Mouse (Mus musculus) embryonic facial prominence, embryonic 13.5 days (tissue): Measurements from ENCODE around the gene Glis2. TPM values are rescaled to one million over a fixed set of nuclear protein-coding genes. Genes with fewer than 3 reads are reported as not detected.
A peak's percentile ranks its signal among the peaks of the same experiment; 100 is the strongest.

Experiments
- ATAC-seq: fragments of 200-750 bp; cut with Nextera tagmentation; 2 replicates; pipeline ENCODE4 v1.8.0; 2017; ENCODE audit warnings: low read depth; ENCODE audit not compliant: insufficient number of reproducible peaks, insufficient read depth, low FRiP score, low TSS enrichment
- H3K27ac ChIP-seq: fragments of 300-500 bp; sonication (generic); 2 replicates; pipeline ENCODE4 v1.5.1; 2015; ENCODE audit warnings: moderate library complexity, mild to moderate bottlenecking, inconsistent platforms
- H3K27me3 ChIP-seq: fragments of 300-500 bp; sonication (generic); 2 replicates; pipeline ENCODE4 v1.6.1; 2015; ENCODE audit warnings: mild to moderate bottlenecking, inconsistent platforms
- H3K36me3 ChIP-seq: fragments of 300-500 bp; sonication (generic); 2 replicates; pipeline ENCODE4 v1.6.1; 2015; ENCODE audit warnings: mild to moderate bottlenecking, inconsistent platforms
- H3K4me1 ChIP-seq: fragments of 300-500 bp; sonication (generic); 2 replicates; pipeline ENCODE4 v1.6.1; 2015; ENCODE audit warnings: inconsistent platforms
- H3K4me2 ChIP-seq: fragments of 300-500 bp; sonication (generic); 2 replicates; pipeline ENCODE4 v1.6.1; 2015; ENCODE audit warnings: moderate library complexity, mild to moderate bottlenecking, inconsistent platforms
- H3K4me3 ChIP-seq: fragments of 300-500 bp; sonication (generic); 2 replicates; pipeline ENCODE4 v1.5.1; 2015; ENCODE audit warnings: mild to moderate bottlenecking, inconsistent platforms
- H3K9ac ChIP-seq: fragments of 300-500 bp; sonication (generic); 2 replicates; pipeline ENCODE4 v1.6.1; 2015; ENCODE audit warnings: mild to moderate bottlenecking, inconsistent platforms
- H3K9me3 ChIP-seq: fragments of 300-500 bp; sonication (generic); 2 replicates; pipeline ENCODE4 v1.6.1; 2016; ENCODE audit warnings: inconsistent platforms
- WGBS: fragments of 180-500 bp; shearing (Covaris S2); methylation state at CpG from one replicate; pipeline ENCODE4 v1.1.7; 2015; ENCODE audit warnings: mixed read lengths; 5-methylcytosine and 5-hydroxymethylcytosine counted together
- polyA plus RNA-seq: library from polyadenylated mRNA; unstranded; fragments of >200 nt; fragmentation: Nextera tagmentation; extraction: Ambion mirVana; gene quantifications from 2 replicates; pipeline ENCODE4 v1.2.1, GENCODE M21; 2015

Glis2 gene
- polyA plus RNA-seq, 1 experiment from 2014 or later, result 31.2 TPM

DNA sequence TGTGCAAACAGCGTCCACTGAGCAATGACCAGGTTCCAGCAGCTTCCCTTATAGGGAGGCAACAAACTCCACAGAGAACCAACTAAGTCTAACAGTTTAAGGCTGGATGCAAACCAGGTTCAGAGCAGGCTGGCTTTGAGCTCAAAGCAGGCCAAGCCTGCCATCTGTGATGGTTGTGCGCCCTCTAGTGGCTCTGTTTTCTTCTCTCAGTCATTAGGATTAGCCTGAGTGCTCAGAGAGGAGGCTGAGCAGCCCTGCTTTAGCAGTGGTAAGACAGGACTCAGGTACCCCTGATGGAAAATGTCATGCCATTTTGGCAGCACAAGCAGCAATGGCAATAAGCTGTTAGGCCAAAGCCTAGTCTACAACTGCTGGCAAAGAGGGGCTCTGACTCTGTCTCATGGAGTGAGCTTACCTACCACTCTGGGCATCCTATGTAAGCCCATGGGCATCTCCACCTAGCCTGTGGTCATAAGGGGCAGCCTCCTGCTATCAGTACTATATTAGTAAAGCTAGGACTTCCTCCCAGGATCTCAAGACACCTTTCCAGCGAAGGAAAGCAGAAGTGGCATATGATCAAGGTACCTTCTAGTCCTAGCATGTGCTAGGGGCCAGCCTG lies 72.8 kb downstream of the Glis2 start:
- WGBS, result 22% methylated on average over 3 of the region's 3 CpGs
- Histone ChIP-seq H3K4me3 (no peak overlapping the region), H3K9me3 (no peaks in the 10 kb centered on the region), H3K27me3 (no peaks in the 10 kb centered on the region), H3K4me2 (no peak overlapping the region), H3K36me3 (peaks cover 45% of the 10 kb centered on the region), H3K4me1 (peaks cover 6% of the 10 kb centered on the region; the same call in 1 of the 2 replicates), H3K9ac (0 out of 2 replicates have a peak overlapping the region, but pooled peaks have one; percentile 44), H3K27ac (peak overlapping the region; percentile 60)
- peak; percentile 65 for ATAC-seq

- no peak overlapping the region for H3K4me2 ChIP-seq
- H3K9ac ChIP-seq, result no peak overlapping the region
- no peaks in the 10 kb centered on the region for H3K9me3 ChIP-seq
- ATAC-seq, result no peak
- WGBS, result 72% methylated on average over 5 of the region's 5 CpGs
- H3K4me3 ChIP-seq, result no peak overlapping the region
- H3K36me3 ChIP-seq, result peaks cover 48% of the 10 kb centered on the region
- peaks cover 6% of the 10 kb centered on the region for H3K4me1 ChIP-seq
- H3K27ac ChIP-seq, result no peak overlapping the region
- no peaks in the 10 kb centered on the region for H3K27me3 ChIP-seq
These were observed 75.8 kb downstream of the Glis2 start for GRCm38 (mm10) chr16:4670317-4670716.

GRCm38 (mm10) chr16:4674091-4674490 lies 79.6 kb downstream of the Glis2 start:
- WGBS, result 85% methylated on average over 4 of the region's 4 CpGs
- no peak overlapping the region for H3K4me2 ChIP-seq
- H3K36me3 ChIP-seq, result peaks cover 37% of the 10 kb centered on the region
- peaks cover 9% of the 10 kb centered on the region for H3K4me1 ChIP-seq
- H3K4me3 ChIP-seq, result no peak overlapping the region
- H3K9ac ChIP-seq, result no peak overlapping the region
- no peak for ATAC-seq
- H3K9me3 ChIP-seq, result no peaks in the 10 kb centered on the region
- no peak overlapping the region for H3K27ac ChIP-seq
- H3K27me3 ChIP-seq, result no peaks in the 10 kb centered on the region

Other genes starting within 250 kb of the Glis2 start
- 1.1 and 1.7 TPM in 2 replicates for gene Adcy9, start 174.2 kb upstream of the Glis2 start, polyA plus RNA-seq
- 19.4 and 21.1 TPM in 2 replicates for gene Srl, start 52.9 kb upstream of the Glis2 start, polyA plus RNA-seq
- gene Tfap4, start 34.9 kb upstream of the Glis2 start, polyA plus RNA-seq, result 27.0 and 33.2 TPM in 2 replicates
- 71.0 and 99.5 TPM in 2 replicates for gene Pam16, start 30.3 kb downstream of the Glis2 start, polyA plus RNA-seq
- 29.2 and 30.2 TPM in 2 replicates for gene Vasn, start 45.2 kb downstream of the Glis2 start, polyA plus RNA-seq
- gene Dnaja3, start 45.3 kb downstream of the Glis2 start, polyA plus RNA-seq, result 54.0 and 58.7 TPM in 2 replicates
- 16.9 and 17.0 TPM in 2 replicates for gene Coro7, start 85.1 kb downstream of the Glis2 start, polyA plus RNA-seq
- gene Nmral1, start 124.6 kb downstream of the Glis2 start, polyA plus RNA-seq, result 83.6 and 91.4 TPM in 2 replicates
- 105 and 107 TPM in 2 replicates for gene Hmox2, start 131.6 kb downstream of the Glis2 start, polyA plus RNA-seq
- gene Cdip1, start 195.6 kb downstream of the Glis2 start, polyA plus RNA-seq, result 84.5 and 91.6 TPM in 2 replicates
- gene 4930562C15Rik, start 240.7 kb downstream of the Glis2 start, polyA plus RNA-seq, result 0.44 and 0.89 TPM in 2 replicates